Mouse (Mus musculus) MEL (cell line): ENCODE results near the gene Macf1.

Experiments used
- CTCF ChIP-seq, 3 experiments: IDR thresholded peaks in 2 of 3; conservative IDR thresholded peaks in 1 of 3; 2 replicates each; pipeline ENCODE4 v1.5.1; 2011 to 2012; ENCODE audit warnings: low read length in 3 of 3, low read depth in 2 of 3, mild to moderate bottlenecking in 2 of 3, improper control_type of control experiment in 1 of 3, inconsistent platforms in 1 of 3, mixed read lengths in 1 of 3, moderate library complexity in 1 of 3; ENCODE audit not compliant: control insufficient read depth in 1 of 3, insufficient read depth in 1 of 3, poor library complexity in 1 of 3, severe bottlenecking in 1 of 3
- MAFK ChIP-seq: IDR thresholded peaks from 2 replicates; pipeline ENCODE4 v1.6.1; 2011; ENCODE audit warnings: low read depth, mild to moderate bottlenecking, low read length, improper control_type of control experiment, borderline replicate concordance
- NRF1 ChIP-seq: IDR thresholded peaks from 2 replicates; pipeline ENCODE4 v1.6.1; 2014; ENCODE audit warnings: low read depth, mild to moderate bottlenecking, inconsistent platforms, low read length, improper control_type of control experiment, moderate library complexity; ENCODE audit not compliant: poor library complexity, insufficient read depth, severe bottlenecking
- POLR2A ChIP-seq, 2 experiments: IDR thresholded peaks; 2 replicates each; pipeline ENCODE4 v1.6.1; 2011 to 2012; ENCODE audit warnings: low read length in 2 of 2, mild to moderate bottlenecking in 2 of 2, control low read depth in 1 of 2, improper control_type of control experiment in 1 of 2, low read depth in 1 of 2, moderate library complexity in 1 of 2; ENCODE audit not compliant: control insufficient read depth in 1 of 2, insufficient read depth in 1 of 2, poor library complexity in 1 of 2
- UBTF ChIP-seq: IDR thresholded peaks from 2 replicates; pipeline ENCODE4 v1.6.1; 2012; ENCODE audit warnings: low read depth, mild to moderate bottlenecking, inconsistent platforms, low read length, improper control_type of control experiment, moderate library complexity, borderline replicate concordance; ENCODE audit not compliant: insufficient read depth
- ZMIZ1 ChIP-seq: IDR thresholded peaks from 2 replicates; pipeline ENCODE4 v1.6.1; 2012; ENCODE audit warnings: low read depth, mild to moderate bottlenecking, inconsistent platforms, low read length, improper control_type of control experiment, moderate library complexity

- TF ChIP-seq CTCF (IDR thresholded peaks at IDR 0.05 in 2 of 3, conservative IDR thresholded peaks at IDR 0.05 in 1 of 3; ENCODE audit: control insufficient read depth in 1 of 3, insufficient read depth in 1 of 3, low read depth in 2 of 3, low read length in 3 of 3, poor library complexity in 1 of 3, severe bottlenecking in 1 of 3) (no peak), POLR2A (IDR thresholded peaks at IDR 0.05; ENCODE audit: control insufficient read depth in 1 of 2, insufficient read depth in 1 of 2, low read depth in 1 of 2, low read length in 2 of 2, poor library complexity in 1 of 2) (no peak), ZMIZ1 (no peak), MAFK (no peak), UBTF (no peak), NRF1 (no peak)
Measured at GRCm38 (mm10) chr4:123705340-123705739, 21.2 kb upstream of the Macf1 start.
